Mouse (Mus musculus): ENCODE data around the gene Grb10. TPM values are rescaled to one million over a fixed set of nuclear protein-coding genes. Genes with fewer than 3 reads are reported as not detected.

Grb10 gene
- polyA plus RNA-seq, 1 experiment from 2014 or later: 228 TPM

DNA sequence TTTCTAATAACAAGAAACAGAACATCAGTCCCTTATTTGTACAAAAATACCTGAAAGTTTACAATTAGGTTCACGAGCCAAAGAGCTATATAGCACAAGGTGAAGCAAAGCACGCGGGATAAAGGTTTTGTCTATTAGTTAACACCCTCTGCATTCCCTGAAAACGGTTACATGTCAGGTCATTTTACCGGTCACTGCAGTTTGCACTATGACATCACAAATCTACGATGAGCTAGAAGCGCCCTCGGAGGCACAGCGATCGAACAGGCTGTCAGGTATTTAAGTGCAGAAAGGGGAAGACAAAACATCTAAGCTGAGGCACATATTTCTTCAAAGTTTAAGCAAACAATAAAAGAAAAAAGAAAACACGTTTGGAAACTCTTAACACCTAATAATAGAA lies 108.0 kb downstream of the Grb10 start:
- Histone ChIP-seq H3K27me3 (ENCODE audit: control insufficient read depth, insufficient read depth, low read length) (no peaks in the 10 kb centered on the region), H3K36me3 (ENCODE audit: control insufficient read depth, insufficient read depth, low read length) (peaks cover 47% of the 10 kb centered on the region), H3K4me2 (replicated peaks; ENCODE audit: low read depth, low read length) (no peak overlapping the region), H3K9ac (ENCODE audit: low read depth, low read length) (no peak overlapping the region), H3K9me3 (ENCODE audit: control insufficient read depth, low read length) (no peaks in the 10 kb centered on the region), H3K4me3 (ENCODE audit: low read length) (no peak overlapping the region), H3K27ac (ENCODE audit: low read depth, low read length) (no peak overlapping the region), H3K4me1 (ENCODE audit: control insufficient read depth, insufficient read depth, low read length) (no peaks in the 10 kb centered on the region)
- ATAC-seq (ENCODE audit: low FRiP score, low TSS enrichment): no peak
- 88% methylated on average over 11 of the region's 11 CpGs for WGBS

DNA sequence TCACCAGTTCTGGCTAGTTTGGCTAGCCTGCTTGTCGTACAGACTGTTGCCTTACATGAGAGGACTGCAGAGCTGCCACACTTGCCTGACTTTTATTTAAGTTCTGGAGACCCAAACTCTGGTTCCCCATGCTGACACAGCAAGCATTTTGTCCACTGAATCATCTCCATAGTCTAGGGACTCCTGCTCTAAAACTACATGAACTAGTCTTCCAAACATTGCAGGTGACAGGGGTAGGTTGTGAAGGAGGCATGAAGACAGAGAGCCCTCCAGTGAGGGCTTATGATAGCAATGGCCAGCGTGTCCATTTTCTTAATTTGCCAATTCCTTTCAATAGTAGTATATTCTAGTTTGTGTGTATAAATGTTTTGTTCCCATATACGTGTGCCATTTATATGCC lies 109.4 kb downstream of the Grb10 start:
- H3K4me1 ChIP-seq (ENCODE audit: control insufficient read depth, insufficient read depth, low read length): no peaks in the 10 kb centered on the region
- no peak overlapping the region for H3K9ac ChIP-seq (ENCODE audit: low read depth, low read length)
- H3K27me3 ChIP-seq (ENCODE audit: control insufficient read depth, insufficient read depth, low read length): no peaks in the 10 kb centered on the region
- no peak overlapping the region for H3K4me3 ChIP-seq (ENCODE audit: low read length)
- no peak for ATAC-seq (ENCODE audit: low FRiP score, low TSS enrichment)
- no peaks in the 10 kb centered on the region for H3K9me3 ChIP-seq (ENCODE audit: control insufficient read depth, low read length)
- no peak overlapping the region for H3K27ac ChIP-seq (ENCODE audit: low read depth, low read length)
- 91% methylated on average over 3 of the region's 3 CpGs for WGBS
- peaks cover 32% of the 10 kb centered on the region for H3K36me3 ChIP-seq (ENCODE audit: control insufficient read depth, insufficient read depth, low read length)
- H3K4me2 ChIP-seq (replicated peaks; ENCODE audit: low read depth, low read length): no peak overlapping the region

DNA sequence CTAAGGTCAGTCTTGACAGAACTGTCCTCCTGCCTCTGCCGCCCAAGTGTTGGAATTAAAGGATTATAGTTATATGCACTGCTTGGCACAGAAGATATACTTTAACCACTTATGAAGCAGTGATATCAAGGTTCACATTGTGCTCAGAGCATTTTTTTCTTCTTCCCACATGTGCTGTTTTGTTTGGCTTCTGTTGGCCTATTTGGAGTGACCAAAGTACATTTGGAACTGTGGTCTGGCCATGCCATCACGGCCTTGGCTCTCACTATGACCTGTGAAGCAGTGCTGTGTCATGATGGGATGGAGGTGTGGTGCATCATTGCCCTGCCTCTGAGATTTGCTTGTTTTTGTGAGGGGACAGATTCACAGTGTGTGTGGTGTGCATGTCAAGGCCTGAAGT lies 109.9 kb downstream of the Grb10 start:
- 0 out of 2 replicates have a peak, but pooled peaks have one; percentile 22 for ATAC-seq (ENCODE audit: low FRiP score, low TSS enrichment)
- no peaks in the 10 kb centered on the region for H3K9me3 ChIP-seq (ENCODE audit: control insufficient read depth, low read length)
- 87% methylated on average over 2 of the region's 2 CpGs for WGBS
- no peak overlapping the region for H3K4me2 ChIP-seq (replicated peaks; ENCODE audit: low read depth, low read length)
- H3K27me3 ChIP-seq (ENCODE audit: control insufficient read depth, insufficient read depth, low read length): no peaks in the 10 kb centered on the region
- no peak overlapping the region for H3K9ac ChIP-seq (ENCODE audit: low read depth, low read length)
- no peaks in the 10 kb centered on the region for H3K4me1 ChIP-seq (ENCODE audit: control insufficient read depth, insufficient read depth, low read length)
- no peak overlapping the region for H3K4me3 ChIP-seq (ENCODE audit: low read length)
- peaks cover 28% of the 10 kb centered on the region for H3K36me3 ChIP-seq (ENCODE audit: control insufficient read depth, insufficient read depth, low read length)
- H3K27ac ChIP-seq (ENCODE audit: low read depth, low read length): no peak overlapping the region

DNA sequence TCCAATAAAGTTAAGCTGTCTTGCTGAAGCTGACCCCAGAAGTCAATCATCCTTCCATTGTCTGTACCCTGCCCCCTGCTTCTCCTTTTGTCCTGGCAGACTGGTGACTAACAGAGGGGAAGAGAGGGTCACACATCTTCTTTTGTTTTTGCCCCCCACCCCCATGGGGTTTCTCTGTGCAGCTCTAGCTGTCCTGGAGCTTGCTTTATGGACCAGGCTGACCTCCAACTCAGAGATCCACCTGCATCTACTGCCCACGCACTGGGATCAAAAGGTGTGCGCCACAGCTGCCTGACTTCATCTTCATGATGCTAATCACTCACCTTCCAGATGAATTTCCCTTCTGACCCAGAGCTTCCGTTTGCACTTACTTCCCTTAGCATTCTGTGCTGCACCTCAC lies 114.6 kb downstream of the Grb10 start:
- peak; percentile 47 for ATAC-seq (ENCODE audit: low FRiP score, low TSS enrichment)
- Histone ChIP-seq H3K9ac (ENCODE audit: low read depth, low read length) (no peak overlapping the region), H3K27ac (ENCODE audit: low read depth, low read length) (no peak overlapping the region), H3K4me2 (replicated peaks; ENCODE audit: low read depth, low read length) (no peak overlapping the region), H3K4me1 (ENCODE audit: control insufficient read depth, insufficient read depth, low read length) (no peaks in the 10 kb centered on the region), H3K9me3 (ENCODE audit: control insufficient read depth, low read length) (no peaks in the 10 kb centered on the region), H3K36me3 (ENCODE audit: control insufficient read depth, insufficient read depth, low read length) (no peaks in the 10 kb centered on the region), H3K27me3 (ENCODE audit: control insufficient read depth, insufficient read depth, low read length) (no peaks in the 10 kb centered on the region), H3K4me3 (ENCODE audit: low read length) (no peak overlapping the region)
- WGBS: 26% methylated on average over 3 of the region's 3 CpGs

DNA sequence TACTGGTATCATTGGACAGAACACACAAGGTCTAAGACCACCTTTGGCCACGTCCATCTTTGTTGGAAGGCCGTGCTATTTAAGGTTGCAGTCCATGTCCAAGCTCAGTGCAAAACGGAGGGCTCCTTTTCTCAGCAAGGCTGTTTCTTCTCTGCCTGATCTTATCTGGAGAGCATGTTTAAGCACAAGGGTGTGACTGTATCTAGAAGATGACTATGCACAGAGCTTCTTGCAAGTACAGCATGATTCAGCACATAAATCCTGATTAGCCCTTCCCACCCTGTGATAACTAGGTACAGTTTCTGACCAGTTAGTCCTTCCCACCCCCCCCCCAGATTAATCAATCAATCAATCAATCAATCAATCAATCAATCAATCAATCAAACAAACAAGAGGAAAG lies 115.1 kb downstream of the Grb10 start:
- no peak overlapping the region for H3K9ac ChIP-seq (ENCODE audit: low read depth, low read length)
- no peaks in the 10 kb centered on the region for H3K36me3 ChIP-seq (ENCODE audit: control insufficient read depth, insufficient read depth, low read length)
- H3K9me3 ChIP-seq (ENCODE audit: control insufficient read depth, low read length): no peaks in the 10 kb centered on the region
- H3K27ac ChIP-seq (ENCODE audit: low read depth, low read length): no peak overlapping the region
- H3K4me2 ChIP-seq (replicated peaks; ENCODE audit: low read depth, low read length): no peak overlapping the region
- WGBS: 82% methylated on average over 3 of the region's 3 CpGs
- ATAC-seq (ENCODE audit: low FRiP score, low TSS enrichment): no peak
- no peaks in the 10 kb centered on the region for H3K4me1 ChIP-seq (ENCODE audit: control insufficient read depth, insufficient read depth, low read length)
- H3K27me3 ChIP-seq (ENCODE audit: control insufficient read depth, insufficient read depth, low read length): no peaks in the 10 kb centered on the region
- no peak overlapping the region for H3K4me3 ChIP-seq (ENCODE audit: low read length)

DNA sequence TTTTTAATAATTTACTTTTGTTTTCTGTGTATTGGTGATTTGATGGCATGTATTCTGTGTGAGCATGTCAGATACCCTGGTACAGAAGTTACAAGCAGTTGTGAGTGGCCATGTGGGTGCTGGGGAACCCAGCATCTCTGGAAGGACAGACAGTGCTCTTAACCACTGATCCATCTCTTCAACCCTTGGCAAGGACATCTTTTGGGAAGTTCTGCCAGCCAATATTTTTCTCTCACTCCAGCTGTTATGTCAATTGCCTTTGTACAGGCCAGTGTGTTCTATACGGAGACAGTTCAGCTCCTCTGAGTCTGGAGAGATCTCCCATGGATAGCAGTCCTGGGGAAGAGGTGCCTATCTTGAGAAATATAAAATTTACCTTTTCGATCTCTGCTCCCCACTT lies 116.4 kb downstream of the Grb10 start:
- no peak for ATAC-seq (ENCODE audit: low FRiP score, low TSS enrichment)
- Histone ChIP-seq H3K27me3 (ENCODE audit: control insufficient read depth, insufficient read depth, low read length) (no peaks in the 10 kb centered on the region), H3K27ac (ENCODE audit: low read depth, low read length) (no peak overlapping the region), H3K4me2 (replicated peaks; ENCODE audit: low read depth, low read length) (no peak overlapping the region), H3K9ac (ENCODE audit: low read depth, low read length) (no peak overlapping the region), H3K9me3 (ENCODE audit: control insufficient read depth, low read length) (no peaks in the 10 kb centered on the region), H3K4me3 (ENCODE audit: low read length) (no peak overlapping the region), H3K4me1 (ENCODE audit: control insufficient read depth, insufficient read depth, low read length) (no peaks in the 10 kb centered on the region), H3K36me3 (ENCODE audit: control insufficient read depth, insufficient read depth, low read length) (no peaks in the 10 kb centered on the region)
- 90% methylated on average over 2 of the region's 2 CpGs for WGBS

DNA sequence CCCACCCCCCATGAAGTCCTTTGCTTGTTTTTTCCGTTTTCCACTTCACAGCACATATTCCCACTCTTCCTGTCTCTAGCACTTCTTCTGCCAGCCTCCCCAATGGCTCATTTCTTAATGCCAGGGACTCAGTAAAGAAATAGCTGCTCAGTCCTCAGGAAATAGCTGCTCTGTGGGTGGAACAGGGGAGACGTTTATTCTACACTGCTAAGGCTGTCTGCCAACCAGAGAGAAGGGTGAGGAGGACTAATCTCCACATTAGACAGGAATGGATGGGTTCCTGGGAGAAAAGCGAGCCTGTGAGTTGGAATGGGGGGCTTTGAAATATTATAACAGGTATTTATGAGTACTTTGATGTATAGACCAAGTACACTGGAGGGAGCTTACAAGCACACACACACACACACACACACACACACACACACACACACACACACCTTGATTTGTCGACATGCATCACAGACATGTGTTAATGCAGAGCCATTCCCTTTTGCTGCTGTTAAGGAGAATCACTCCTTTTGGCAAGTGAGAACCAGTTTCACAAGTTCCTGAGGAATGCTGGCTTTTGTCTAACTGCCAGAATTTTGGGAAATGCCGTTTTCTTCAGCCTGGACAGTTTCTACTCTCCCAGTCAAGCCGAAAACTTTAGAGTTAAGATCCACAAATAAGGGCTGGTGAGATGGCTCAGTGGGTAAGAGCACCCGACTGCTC lies 130.6 kb downstream of the Grb10 start:
- Histone ChIP-seq H3K36me3 (ENCODE audit: control insufficient read depth, insufficient read depth, low read length) (no peaks in the 10 kb centered on the region), H3K4me3 (ENCODE audit: low read length) (no peak overlapping the region), H3K9me3 (ENCODE audit: control insufficient read depth, low read length) (no peaks in the 10 kb centered on the region), H3K27me3 (ENCODE audit: control insufficient read depth, insufficient read depth, low read length) (no peaks in the 10 kb centered on the region), H3K4me2 (replicated peaks; ENCODE audit: low read depth, low read length) (no peak overlapping the region), H3K4me1 (ENCODE audit: control insufficient read depth, insufficient read depth, low read length) (no peaks in the 10 kb centered on the region), H3K9ac (ENCODE audit: low read depth, low read length) (no peak overlapping the region), H3K27ac (ENCODE audit: low read depth, low read length) (no peak overlapping the region)
- WGBS: 37% methylated on average over 7 of the region's 7 CpGs
- no peak for ATAC-seq (ENCODE audit: low FRiP score, low TSS enrichment)

DNA sequence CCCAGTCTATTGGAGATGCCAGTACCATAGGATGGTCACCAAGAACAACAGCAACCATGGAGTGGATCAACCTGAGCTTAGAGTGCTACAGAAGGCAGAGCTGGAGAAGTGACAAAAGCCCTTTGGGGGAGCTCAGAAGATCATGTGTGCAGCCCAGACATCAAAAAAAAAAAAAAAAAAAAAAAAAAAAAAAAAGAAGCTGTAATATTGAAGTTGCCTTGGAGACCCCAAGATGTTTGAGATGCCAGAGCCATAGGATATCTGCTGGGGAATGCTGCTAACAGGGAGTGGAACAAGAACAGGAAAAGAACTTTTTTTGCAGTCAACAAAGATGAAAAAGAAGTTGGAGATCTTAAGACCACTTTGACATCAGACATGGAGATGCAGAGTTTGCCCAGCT lies 133.0 kb downstream of the Grb10 start:
- no peaks in the 10 kb centered on the region for H3K9me3 ChIP-seq (ENCODE audit: control insufficient read depth, low read length)
- no peak overlapping the region for H3K4me3 ChIP-seq (ENCODE audit: low read length)
- no peak overlapping the region for H3K9ac ChIP-seq (ENCODE audit: low read depth, low read length)
- no peak overlapping the region for H3K4me2 ChIP-seq (replicated peaks; ENCODE audit: low read depth, low read length)
- H3K27me3 ChIP-seq (ENCODE audit: control insufficient read depth, insufficient read depth, low read length): no peaks in the 10 kb centered on the region
- H3K4me1 ChIP-seq (ENCODE audit: control insufficient read depth, insufficient read depth, low read length): no peaks in the 10 kb centered on the region
- no peak overlapping the region for H3K27ac ChIP-seq (ENCODE audit: low read depth, low read length)
- no peak for ATAC-seq (ENCODE audit: low FRiP score, low TSS enrichment)
- no peaks in the 10 kb centered on the region for H3K36me3 ChIP-seq (ENCODE audit: control insufficient read depth, insufficient read depth, low read length)

DNA sequence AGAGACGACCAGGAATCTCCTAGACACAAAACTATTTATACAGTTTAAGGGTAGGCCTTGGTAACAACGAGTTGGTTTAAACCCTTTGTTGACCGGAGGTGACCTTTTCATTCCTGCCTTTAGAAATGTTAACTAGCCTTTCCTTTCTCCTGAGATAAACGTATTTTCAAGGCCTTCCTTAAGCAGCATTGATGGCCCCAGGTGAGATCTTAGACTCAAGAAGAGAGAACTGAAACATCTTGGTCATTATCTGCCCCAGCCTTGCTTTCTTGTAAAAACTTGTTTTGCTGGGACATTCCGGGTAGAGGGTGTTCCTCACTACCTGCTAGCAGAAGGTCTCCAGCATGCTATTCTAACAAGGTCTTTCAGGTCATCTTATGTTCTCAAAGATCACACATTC lies 133.5 kb downstream of the Grb10 start:
- Histone ChIP-seq H3K36me3 (ENCODE audit: control insufficient read depth, insufficient read depth, low read length) (no peaks in the 10 kb centered on the region), H3K9me3 (ENCODE audit: control insufficient read depth, low read length) (no peaks in the 10 kb centered on the region), H3K9ac (ENCODE audit: low read depth, low read length) (no peak overlapping the region), H3K4me2 (replicated peaks; ENCODE audit: low read depth, low read length) (no peak overlapping the region), H3K4me3 (ENCODE audit: low read length) (no peak overlapping the region), H3K27ac (ENCODE audit: low read depth, low read length) (no peak overlapping the region), H3K4me1 (ENCODE audit: control insufficient read depth, insufficient read depth, low read length) (no peaks in the 10 kb centered on the region), H3K27me3 (ENCODE audit: control insufficient read depth, insufficient read depth, low read length) (no peaks in the 10 kb centered on the region)
- 72% methylated on average over 5 of the region's 5 CpGs for WGBS
- no peak for ATAC-seq (ENCODE audit: low FRiP score, low TSS enrichment)
